Mouse (Mus musculus) urinary bladder, adult 2 months (tissue): Measurements from ENCODE around the gene Snx30. TPM values are rescaled to one million over a fixed set of nuclear protein-coding genes. Genes with fewer than 3 reads are reported as not detected.

Experiments used
- DNase-seq: peaks from one replicate; pipeline ENCODE4 v3.0.0; 2022; ENCODE audit warnings: low spot score
- polyA plus RNA-seq: library from polyadenylated mRNA; depleted of rRNA; stranded (reverse); fragments of >200 nt; gene quantifications from 2 replicates; pipeline ENCODE4 v1.2.3, GENCODE M21; 2012

Snx30 gene
- polyA plus RNA-seq, 1 experiment, result 6.8 TPM

- DNase-seq, result no peak
These were observed 65.4 kb downstream of the Snx30 start for GRCm38 (mm10) chr4:59870859-59871591.

- DNase-seq, result no peak
These were observed 67.6 kb downstream of the Snx30 start for GRCm38 (mm10) chr4:59873240-59873639.

- no peak for DNase-seq
These were observed 68.2 kb downstream of the Snx30 start for GRCm38 (mm10) chr4:59873830-59874229.

GRCm38 (mm10) chr4:59876570-59876969 is 70.9 kb downstream of the Snx30 start:
- no peak for DNase-seq

DNA sequence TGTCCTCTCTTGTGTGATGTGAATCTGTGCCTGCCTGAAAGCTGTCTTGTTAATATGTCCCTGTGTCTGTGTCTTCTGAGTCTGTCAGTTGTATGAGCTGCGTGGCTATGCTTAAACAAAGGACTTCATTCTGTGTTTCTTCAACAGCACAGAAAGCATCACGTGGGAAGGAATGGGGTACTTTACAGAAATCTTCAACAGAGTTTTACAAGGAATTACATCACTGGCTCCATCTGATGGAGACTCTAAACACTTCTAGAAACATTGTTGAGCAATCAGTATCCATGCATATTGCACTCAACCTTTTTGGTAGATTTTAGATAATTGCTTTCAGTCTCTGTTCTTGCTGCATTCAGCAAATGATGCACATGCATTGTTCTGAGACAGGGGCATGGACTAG is 71.4 kb downstream of the Snx30 start:
- DNase-seq, result no peak

DNA sequence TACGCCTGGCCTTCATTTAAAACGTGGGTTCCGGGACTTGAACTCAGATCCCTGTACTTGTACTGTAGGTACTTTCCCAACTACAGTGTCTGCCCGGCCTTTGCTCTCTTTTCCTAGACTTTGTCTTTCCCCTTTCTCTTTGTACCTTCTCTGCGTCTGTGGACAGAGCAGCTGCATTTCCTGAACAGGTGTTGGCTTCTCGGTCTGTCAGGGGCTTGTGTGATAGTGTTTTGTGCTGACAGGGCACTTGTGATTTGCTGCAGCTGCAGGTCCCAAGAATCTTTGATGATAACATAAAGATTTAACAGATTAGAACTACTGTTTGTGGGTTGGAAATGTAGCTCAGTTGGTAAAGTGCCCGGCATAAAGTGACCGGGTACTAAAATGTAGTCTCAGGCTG is 73.0 kb downstream of the Snx30 start:
- DNase-seq, result no peak

DNA sequence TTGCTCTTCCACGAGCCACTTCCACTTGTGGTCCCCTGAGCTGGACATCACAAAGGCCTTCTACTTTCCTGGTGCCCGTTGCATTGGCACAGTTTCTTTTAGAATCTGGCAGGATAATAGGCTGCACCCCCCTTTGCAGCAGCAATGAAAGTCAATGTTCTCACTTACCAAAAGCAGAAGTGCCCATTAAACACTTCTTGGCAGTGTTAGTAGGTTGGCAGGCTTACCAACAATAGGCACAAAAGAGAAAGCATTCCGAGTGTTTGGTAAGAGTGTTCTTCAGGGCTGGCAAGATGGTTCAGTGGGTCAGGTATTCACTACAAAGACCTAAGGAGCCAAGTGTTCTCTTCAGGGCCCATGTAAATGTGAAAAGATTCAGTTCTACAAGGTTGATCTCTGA is 73.8 kb downstream of the Snx30 start:
- DNase-seq, result no peak

DNA sequence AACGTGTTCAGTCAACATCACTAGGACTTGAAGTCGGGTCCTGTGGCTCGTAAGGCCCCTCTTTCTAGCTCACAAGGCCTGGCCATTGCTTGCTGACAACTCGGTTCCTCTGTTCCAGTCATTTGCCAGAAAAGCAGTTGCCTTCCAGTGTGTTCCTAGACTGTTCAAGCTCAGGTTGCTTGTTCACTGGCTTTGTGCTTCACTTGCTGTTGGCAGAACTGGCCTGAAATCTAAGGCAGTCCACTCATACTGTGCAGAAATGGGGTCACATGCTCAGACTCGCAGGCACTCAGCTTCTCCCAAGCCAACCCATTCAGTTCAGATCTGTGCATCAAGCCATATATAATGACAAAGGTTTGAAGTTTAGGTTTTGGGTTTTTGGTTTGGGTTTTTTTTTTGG is 75.1 kb downstream of the Snx30 start:
- DNase-seq, result no peak

GRCm38 (mm10) chr4:59881210-59881609 is 75.6 kb downstream of the Snx30 start:
- DNase-seq, result no peak

- DNase-seq, result no peak
These were observed 78.6 kb downstream of the Snx30 start for GRCm38 (mm10) chr4:59884136-59884696.

- no peak for DNase-seq
These were observed 80.6 kb downstream of the Snx30 start for GRCm38 (mm10) chr4:59886281-59886680.

DNA sequence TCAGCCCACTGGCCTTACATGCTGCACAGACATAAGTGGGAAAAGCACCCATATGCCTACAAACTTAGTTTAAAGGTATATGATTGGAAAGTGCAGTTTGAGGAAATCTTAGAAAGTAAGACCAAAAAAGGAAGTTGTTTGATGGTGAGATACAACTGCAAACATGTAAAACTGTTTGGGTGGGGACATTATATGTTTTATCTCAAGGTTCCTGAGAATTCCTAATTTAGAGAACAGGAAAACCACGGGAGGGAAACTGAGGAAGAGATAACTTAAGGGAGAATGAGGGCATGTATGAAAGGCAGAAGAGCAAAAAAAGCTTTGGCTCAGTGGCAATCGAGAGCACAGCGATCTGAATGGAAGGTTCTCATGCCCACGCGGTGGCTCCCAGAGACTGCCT is 81.4 kb downstream of the Snx30 start:
- no peak for DNase-seq

- DNase-seq, result no peak
These were observed 82.4 kb downstream of the Snx30 start for GRCm38 (mm10) chr4:59888014-59888413.

DNA sequence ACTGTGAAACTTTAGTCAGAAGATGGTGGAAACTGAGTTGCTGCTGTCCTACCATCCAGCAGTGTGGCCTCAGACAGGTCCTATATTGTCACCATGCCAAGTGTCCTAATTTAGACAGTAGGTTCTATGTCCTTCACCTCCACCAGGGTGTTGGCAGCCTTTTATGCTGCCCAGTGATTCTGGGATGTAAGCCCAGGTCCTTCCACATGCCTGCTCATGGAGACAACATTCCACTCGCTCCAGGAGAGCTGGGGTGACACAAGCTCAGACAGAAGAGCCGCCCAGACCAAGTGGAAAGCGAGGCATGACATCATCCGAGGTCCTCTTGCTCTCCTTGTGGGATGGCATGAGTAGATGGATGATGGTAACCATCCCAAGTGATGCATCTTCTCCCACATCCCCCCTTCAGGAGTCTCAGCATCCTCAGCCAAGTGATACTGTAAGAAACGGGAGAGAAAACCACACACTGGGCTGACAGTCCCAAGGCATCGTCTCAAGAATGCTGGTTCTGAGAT is 84.5 kb downstream of the Snx30 start:
- no peak for DNase-seq

DNA sequence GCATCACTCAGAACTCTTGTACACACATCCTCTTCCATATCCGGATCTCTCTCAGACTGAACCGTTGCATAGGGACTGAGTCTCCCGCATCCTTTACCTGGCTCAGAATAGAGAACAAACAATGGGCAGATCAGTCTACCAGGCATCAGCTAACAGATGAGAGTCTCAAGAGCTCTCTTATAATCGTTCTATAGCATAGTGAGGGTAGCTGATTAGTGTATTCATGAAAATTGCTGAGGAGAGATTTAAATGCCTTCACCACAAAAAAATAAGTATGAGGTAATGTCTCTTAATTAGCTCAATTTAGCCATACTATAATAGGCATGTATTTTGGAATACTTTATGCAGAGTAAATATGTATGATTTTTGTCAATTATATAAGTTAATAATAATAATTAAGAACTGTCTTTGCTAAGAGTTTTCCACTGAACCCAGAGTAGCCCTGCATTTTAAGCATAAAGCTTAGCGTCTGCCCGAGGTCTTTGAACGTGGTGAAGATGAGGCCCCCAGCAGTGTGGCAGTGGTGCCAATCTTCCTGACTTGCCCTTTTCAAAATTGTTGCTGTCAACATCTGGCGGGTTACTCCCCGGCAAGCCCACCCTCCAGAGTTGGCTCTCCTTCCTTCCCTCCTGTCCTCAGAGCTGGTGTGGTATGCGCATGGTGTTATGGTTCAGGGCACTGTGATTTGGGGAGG is 86.2 kb downstream of the Snx30 start:
- DNase-seq, result no peak

DNA sequence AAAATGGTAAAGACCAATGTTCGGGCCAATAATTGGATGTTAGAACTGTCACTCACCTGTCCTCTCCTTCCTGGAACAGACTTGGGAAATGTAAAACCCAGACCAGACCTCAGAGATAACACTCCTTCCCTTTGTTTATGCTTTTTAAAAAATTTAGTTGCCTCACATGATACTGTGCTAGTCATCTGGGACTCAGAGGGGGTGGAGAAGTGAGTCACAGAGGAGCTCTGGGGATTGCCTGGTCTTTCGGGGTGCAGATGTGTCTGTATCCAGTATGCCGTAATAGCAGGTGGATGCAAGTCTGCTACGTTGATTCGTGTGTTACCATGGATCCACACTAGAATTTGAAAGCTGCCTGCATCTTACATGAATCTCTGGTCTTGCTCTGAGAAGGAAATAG is 87.1 kb downstream of the Snx30 start:
- DNase-seq, result no peak

- DNase-seq, result no peak
These were observed 88.8 kb downstream of the Snx30 start for GRCm38 (mm10) chr4:59894415-59894814.

DNA sequence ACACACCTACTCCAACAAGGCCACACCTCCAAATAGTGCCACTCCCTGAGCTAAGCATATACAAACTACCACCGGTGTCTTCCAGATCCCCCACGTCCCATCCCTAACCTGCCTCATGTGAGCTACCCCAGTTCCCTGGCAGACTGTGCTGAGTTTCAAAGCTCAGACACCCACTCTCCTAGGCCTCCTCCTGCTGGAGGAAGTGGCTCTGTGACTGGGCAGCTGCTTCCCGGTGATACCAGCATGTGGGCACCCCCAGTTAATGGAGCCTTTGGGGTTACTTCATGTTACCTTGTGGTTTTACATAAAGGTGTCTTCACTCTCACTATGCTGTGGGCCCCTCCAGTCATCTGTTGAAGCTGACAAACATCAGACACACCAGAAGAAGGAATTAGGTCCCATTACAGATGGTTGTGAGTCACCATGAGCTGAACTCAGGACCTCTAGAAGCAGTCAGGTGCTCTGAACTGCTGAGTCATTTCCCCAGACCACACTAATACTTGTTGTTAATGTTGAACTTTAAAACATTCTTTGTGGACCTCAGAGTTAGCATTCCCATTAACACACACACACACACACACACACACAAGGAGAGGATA is 89.4 kb downstream of the Snx30 start:
- no peak for DNase-seq

DNA sequence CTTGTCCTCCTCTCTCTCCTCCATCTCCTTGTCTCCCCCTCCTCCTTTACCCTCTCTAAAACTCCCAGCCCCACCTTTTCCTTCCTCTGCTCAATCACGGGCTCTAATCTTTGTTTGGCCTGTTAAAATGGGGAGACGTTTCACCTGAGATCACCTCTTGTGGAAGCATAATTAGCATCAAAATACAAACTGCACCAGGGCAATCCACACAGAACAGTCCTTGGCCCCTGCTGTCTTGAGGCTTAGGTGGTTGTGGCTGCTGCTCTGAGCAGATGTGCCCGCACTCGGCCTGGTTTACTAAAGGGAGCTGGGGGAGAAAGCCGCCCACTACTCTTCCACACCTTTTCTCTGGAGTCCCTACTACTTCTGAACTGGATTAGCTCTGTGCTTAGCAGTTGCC is 90.4 kb downstream of the Snx30 start:
- no peak for DNase-seq

GRCm38 (mm10) chr4:59897814-59898520 is 92.3 kb downstream of the Snx30 start:
- no peak for DNase-seq

GRCm38 (mm10) chr4:59898521-59898919 is 92.9 kb downstream of the Snx30 start:
- no peak for DNase-seq

- DNase-seq, result no peak
These were observed 96.2 kb downstream of the Snx30 start for GRCm38 (mm10) chr4:59901810-59902209.
